Mouse (Mus musculus): ENCODE results near the gene Sema4f.

Sema4f gene

GRCm38 (mm10) chr6:82863380-82863874 is 76.1 kb downstream of the Sema4f start:
- DNase-seq, result no peak

DNA sequence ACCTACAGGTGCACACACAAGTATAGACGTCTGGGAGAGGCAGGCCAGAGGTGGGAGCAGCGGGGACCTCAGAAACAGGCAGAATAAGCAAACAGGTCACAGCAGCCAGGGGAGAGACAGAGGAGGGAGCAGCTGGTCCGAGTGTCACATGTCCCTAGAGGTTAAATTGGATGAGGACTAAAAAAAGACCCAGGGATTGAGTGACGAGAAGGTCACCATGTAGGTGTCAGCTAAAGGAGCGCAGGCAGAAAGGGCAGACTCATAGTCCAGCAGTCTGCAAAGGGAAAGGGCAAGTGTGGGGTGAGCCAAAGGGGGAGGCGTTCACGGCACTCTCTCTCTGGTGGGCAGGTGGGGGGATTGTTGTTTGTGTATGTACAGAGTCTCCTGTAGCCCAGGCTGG is 77.1 kb downstream of the Sema4f start:
- DNase-seq, result no peak

DNA sequence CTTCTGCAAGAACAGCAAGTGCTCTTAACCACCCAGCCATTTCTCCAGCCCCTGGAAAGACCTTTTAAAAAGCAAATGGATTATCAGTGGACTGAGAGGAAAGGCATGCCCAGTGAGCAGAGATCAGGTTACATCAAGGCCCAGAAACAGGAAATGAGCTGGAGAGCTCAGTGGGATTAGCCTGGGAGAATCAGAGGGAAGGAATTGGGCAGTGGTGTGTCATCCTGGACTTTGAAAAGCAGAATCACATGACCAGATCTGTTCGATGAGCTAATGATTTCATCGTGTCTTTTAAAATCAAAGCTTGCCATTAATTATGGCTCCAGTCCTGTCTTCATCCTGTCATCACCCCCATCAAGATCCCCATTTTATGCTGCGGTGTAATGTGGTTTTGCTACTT is 77.5 kb downstream of the Sema4f start:
- no peak for DNase-seq
